8 mouse cellular contexts compared by ENCODE assay signal in the genomic region with DNA sequence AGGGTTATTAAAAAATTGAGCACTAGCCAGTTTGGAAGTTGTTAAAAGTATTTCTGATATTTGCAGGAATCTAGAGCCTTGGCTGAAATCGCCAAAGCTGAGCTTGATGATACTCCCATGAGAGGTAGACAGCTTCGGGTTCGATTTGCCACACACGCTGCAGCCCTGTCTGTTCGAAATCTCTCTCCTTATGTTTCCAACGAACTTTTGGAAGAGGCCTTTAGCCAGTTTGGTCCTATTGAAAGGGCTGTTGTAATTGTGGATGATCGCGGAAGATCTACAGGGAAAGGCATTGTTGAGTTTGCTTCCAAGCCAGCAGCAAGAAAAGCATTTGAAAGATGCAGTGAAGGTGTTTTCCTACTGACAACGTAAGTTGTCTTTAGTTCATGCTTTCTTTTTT. TPM values are rescaled to one million over a fixed set of nuclear protein-coding genes. Genes with fewer than 3 reads are reported as not detected.
A peak's percentile ranks its signal among the peaks of the same experiment; 100 is the strongest.
DNase-seq lines count a peak whose midpoint lies in the region; ATAC-seq and TF ChIP-seq lines count a peak whose summit lies in the region.

No protein-coding gene starts in this region.

- DNase-seq in left cerebral cortex, adult 2 months (ENCODE audit: extremely low spot score in 1 of 2, low spot score in 2 of 2) = no peak
- no peak for DNase-seq in left cerebral cortex, adult 8-10 months (ENCODE audit: low spot score in 2 of 2)
- DNase-seq in embryo, embryonic 10 days (ENCODE audit: low spot score) = no peak
- DNase-seq in thymus, postnatal 36 days = no peak
- DNase-seq in cerebellum, adult 11 months = no peak

- no peak for ATAC-seq in embryonic facial prominence, embryonic 12.5 days (ENCODE audit: insufficient number of reproducible peaks, insufficient read depth, low FRiP score, low TSS enrichment)
- no peak for ATAC-seq in intestine, embryonic 15.5 days
- no peak for ATAC-seq in neural tube, embryonic 12.5 days (ENCODE audit: low FRiP score, low read depth)

- intact Hi-C loops in left cerebral cortex, adult 2 months (cut with DNase I) = no loop called here

- no peak for TF ChIP-seq CTCF in left cerebral cortex, adult 2 months (IDR thresholded peaks at IDR 0.05)

- H3K27ac ChIP-seq in left cerebral cortex, adult 2 months = no peak overlapping the region
- no peak overlapping the region for H3K27ac ChIP-seq in embryonic facial prominence, embryonic 12.5 days
- no peak overlapping the region for H3K27ac ChIP-seq in intestine, embryonic 15.5 days
- H3K27ac ChIP-seq in neural tube, embryonic 12.5 days = no peak overlapping the region

- H3K27me3 ChIP-seq in embryonic facial prominence, embryonic 12.5 days = no peaks in the 10 kb centered on the region
- H3K27me3 ChIP-seq in intestine, embryonic 15.5 days (replicated peaks) = no peaks in the 10 kb centered on the region
- H3K27me3 ChIP-seq in neural tube, embryonic 12.5 days (replicated peaks) = no peaks in the 10 kb centered on the region

- H3K4me3 ChIP-seq in left cerebral cortex, adult 2 months = peak overlapping the region; percentile 89
- H3K4me3 ChIP-seq in embryonic facial prominence, embryonic 12.5 days = peak overlapping the region; percentile 100
- peak overlapping the region; percentile 97 for H3K4me3 ChIP-seq in intestine, embryonic 15.5 days (replicated peaks)
- H3K4me3 ChIP-seq in neural tube, embryonic 12.5 days = peak overlapping the region; percentile 100

- H3K4me2 ChIP-seq in embryonic facial prominence, embryonic 12.5 days (replicated peaks) = peak overlapping the region; percentile 81
- H3K4me2 ChIP-seq in intestine, embryonic 15.5 days (replicated peaks) = peak overlapping the region; percentile 78
- H3K4me2 ChIP-seq in neural tube, embryonic 12.5 days (replicated peaks) = peak overlapping the region; percentile 96

- H3K36me3 ChIP-seq in embryonic facial prominence, embryonic 12.5 days = peaks cover 44% of the 10 kb centered on the region
- H3K36me3 ChIP-seq in intestine, embryonic 15.5 days = peaks cover 15% of the 10 kb centered on the region
- peaks cover 47% of the 10 kb centered on the region for H3K36me3 ChIP-seq in neural tube, embryonic 12.5 days

- 3% methylated on average over 9 of the region's 9 CpGs for WGBS in embryonic facial prominence, embryonic 12.5 days
- WGBS in intestine, embryonic 15.5 days = 2% methylated on average over 9 of the region's 9 CpGs
- 6% methylated on average over 9 of the region's 9 CpGs for WGBS in neural tube, embryonic 12.5 days

- peaks cover 27% of the 10 kb centered on the region for H3K4me1 ChIP-seq in embryonic facial prominence, embryonic 12.5 days
- H3K4me1 ChIP-seq in intestine, embryonic 15.5 days (replicated peaks) = peaks cover 8% of the 10 kb centered on the region; the same call in 1 of the 2 replicates
- peaks cover 29% of the 10 kb centered on the region for H3K4me1 ChIP-seq in neural tube, embryonic 12.5 days

- H3K9ac ChIP-seq in embryonic facial prominence, embryonic 12.5 days = peak overlapping the region; percentile 100
- peak overlapping the region; percentile 100 for H3K9ac ChIP-seq in intestine, embryonic 15.5 days
- H3K9ac ChIP-seq in neural tube, embryonic 12.5 days = peak overlapping the region; percentile 100

- H3K9me3 ChIP-seq in embryonic facial prominence, embryonic 12.5 days = no peaks in the 10 kb centered on the region
- no peaks in the 10 kb centered on the region for H3K9me3 ChIP-seq in intestine, embryonic 15.5 days
- no peaks in the 10 kb centered on the region for H3K9me3 ChIP-seq in neural tube, embryonic 12.5 days

RNA-seq across cellular contexts. Expression of a gene that starts 2.1 kb away (rescaled TPM):
- 100 to 1,000 TPM; 243 to 256 TPM for total RNA-seq in left cerebral cortex, adult 2 months (2021)
- 100 to 1,000 TPM; 156 to 207 (median 198) TPM for total RNA-seq in left cerebral cortex, adult 8-10 months (2022)
- polyA plus RNA-seq in embryonic facial prominence, embryonic 12.5 days (2016; fragmentation: Nextera tagmentation; extraction: Ambion mirVana) = 168 and 187 TPM in 2 replicates
- polyA plus RNA-seq in intestine, embryonic 15.5 days (2015; fragmentation: Nextera tagmentation; extraction: Ambion mirVana) = 71.9 and 75.6 TPM in 2 replicates
- 176 and 183 TPM in 2 replicates for polyA plus RNA-seq in neural tube, embryonic 12.5 days (2016; fragmentation: Nextera tagmentation; extraction: Ambion mirVana)

RNA-seq across cellular contexts. Expression of a gene that starts 37.8 kb away (rescaled TPM):
- total RNA-seq in left cerebral cortex, adult 2 months (2021) = 10 to 100 TPM; 14.4 to 15.9 TPM
- 10 to 100 TPM; 10.6 to 14.6 (median 12.9) TPM for total RNA-seq in left cerebral cortex, adult 8-10 months (2022)
- 23.8 and 27.1 TPM in 2 replicates for polyA plus RNA-seq in embryonic facial prominence, embryonic 12.5 days (2016; fragmentation: Nextera tagmentation; extraction: Ambion mirVana)
- 13.8 and 14.9 TPM in 2 replicates for polyA plus RNA-seq in intestine, embryonic 15.5 days (2015; fragmentation: Nextera tagmentation; extraction: Ambion mirVana)
- 25.9 and 27.1 TPM in 2 replicates for polyA plus RNA-seq in neural tube, embryonic 12.5 days (2016; fragmentation: Nextera tagmentation; extraction: Ambion mirVana)

RNA-seq across cellular contexts. Expression of a gene that starts 54.0 kb away (rescaled TPM):
- 10 to 100 TPM; 31.8 to 35.8 TPM for total RNA-seq in left cerebral cortex, adult 2 months (2021)
- 10 to 100 TPM; 29.7 to 41.0 (median 36.2) TPM for total RNA-seq in left cerebral cortex, adult 8-10 months (2022)
- polyA plus RNA-seq in embryonic facial prominence, embryonic 12.5 days (2016; fragmentation: Nextera tagmentation; extraction: Ambion mirVana) = 35.2 and 36.0 TPM in 2 replicates
- 15.1 and 18.2 TPM in 2 replicates for polyA plus RNA-seq in intestine, embryonic 15.5 days (2015; fragmentation: Nextera tagmentation; extraction: Ambion mirVana)
- 32.5 and 33.1 TPM in 2 replicates for polyA plus RNA-seq in neural tube, embryonic 12.5 days (2016; fragmentation: Nextera tagmentation; extraction: Ambion mirVana)

RNA-seq across cellular contexts. Expression of a gene that starts 55.3 kb away (rescaled TPM):
- 10 to 100 TPM; 46.3 to 59.0 TPM for total RNA-seq in left cerebral cortex, adult 2 months (2021)
- total RNA-seq in left cerebral cortex, adult 8-10 months (2022) = 10 to 100 TPM; 52.1 to 61.7 (median 57.4) TPM
- polyA plus RNA-seq in embryonic facial prominence, embryonic 12.5 days (2016; fragmentation: Nextera tagmentation; extraction: Ambion mirVana) = 35.2 and 36.4 TPM in 2 replicates
- 15.1 and 15.2 TPM in 2 replicates for polyA plus RNA-seq in intestine, embryonic 15.5 days (2015; fragmentation: Nextera tagmentation; extraction: Ambion mirVana)
- polyA plus RNA-seq in neural tube, embryonic 12.5 days (2016; fragmentation: Nextera tagmentation; extraction: Ambion mirVana) = 34.6 and 36.2 TPM in 2 replicates
